9 mouse cellular contexts compared by ENCODE assay signal in genomic region chr4:130246132-130246531, GRCm38 (mm10). TPM values are rescaled to one million over a fixed set of nuclear protein-coding genes. Genes with fewer than 3 reads are reported as not detected.
DNase-seq lines count a peak whose midpoint lies in the region; ATAC-seq and TF ChIP-seq lines count a peak whose summit lies in the region.
"Had no signal": no experiment of that assay in that cellular context is flagged by ENCODE, and none has a peak within 500 bp of the region (broad histone marks: within the 10 kb centered on the region; RNA-seq: fewer than 3 reads in every experiment).

No protein-coding gene starts in this region.

- no peak; the same call in 1 of the 2 replicates for ATAC-seq in monocyte, adult 5-6 weeks (replicated peaks; ENCODE audit: insufficient number of reproducible peaks, low FRiP score, low TSS enrichment, poor library complexity, severe bottlenecking)

- no peak for TF ChIP-seq POLR2A in cerebellum, adult 2 months (IDR thresholded peaks at IDR 0.05; ENCODE audit: borderline replicate concordance, insufficient read depth, low read length)
- TF ChIP-seq POLR2A in lung, adult 2 months (IDR thresholded peaks at IDR 0.05; ENCODE audit: borderline replicate concordance, extremely low read depth, low read depth, low read length), result no peak

- no peak overlapping the region for H3K27ac ChIP-seq in cerebellum, adult 2 months (ENCODE audit: insufficient read depth, low read length)

- no peak overlapping the region for H3K4me3 ChIP-seq in cerebellum, adult 2 months (replicated peaks; ENCODE audit: insufficient read depth, low read depth, low read length)
- H3K4me3 ChIP-seq in lung, adult 2 months (replicated peaks; ENCODE audit: extremely low read depth, low read depth, low read length), result no peak overlapping the region

- peak; percentile 80; the same call in 1 of the 2 replicates for TF ChIP-seq CTCF in cerebellum, adult 2 months (IDR thresholded peaks at IDR 0.05; ENCODE audit: borderline replicate concordance, insufficient read depth, low read depth, low read length)
- peak; percentile 89 for TF ChIP-seq CTCF in lung, adult 2 months (IDR thresholded peaks at IDR 0.05; ENCODE audit: insufficient read depth, low read length)

- no peaks in the 10 kb centered on the region for H3K27me3 ChIP-seq in cerebellum, adult 2 months (ENCODE audit: control insufficient read depth, insufficient read depth, low read length)

- H3K4me1 ChIP-seq in cerebellum, adult 2 months (ENCODE audit: control insufficient read depth, insufficient read depth, low read length), result no peaks in the 10 kb centered on the region
- no peaks in the 10 kb centered on the region for H3K4me1 ChIP-seq in lung, adult 2 months (ENCODE audit: control insufficient read depth, insufficient read depth, low read length)

- WGBS in cerebellum, adult 2 months, result 7% methylated on average over 6 of the region's 6 CpGs
- WGBS in lung, adult 2 months, result 3% methylated on average over 6 of the region's 6 CpGs

- DNase-seq in A20 (ENCODE audit: low read depth, low spot score) (peak; percentile 71), MN1 (ENCODE audit: low spot score) (peak; percentile 76)
- DNase-seq in cerebellum, adult 2 months, result peak; percentile 67 to 72
- peak; percentile 72 to 81 for DNase-seq in frontal cortex, postnatal 36 days (ENCODE audit: low spot score in 2 of 2)
- DNase-seq in kidney, postnatal 36 days, result peak; percentile 84 to 90
- DNase-seq in lung, adult 2 months, result peak; percentile 41
- DNase-seq in right cerebral cortex, adult 2 months (ENCODE audit: low spot score in 2 of 2), result peak; percentile 74

RNA-seq across cellular contexts. Expression of gene Gm853, which starts 23.9 kb away (rescaled TPM):
- 0.33 and 0.67 TPM in 2 replicates for polyA plus RNA-seq in cerebellum, adult 2 months (2012; rRNA removed)
- not detected in 2 replicates for polyA plus RNA-seq in lung, adult 2 months (2012; rRNA removed)
- not detected in 3 replicates for total RNA-seq in monocyte, adult 5-6 weeks (2017)
- total RNA-seq: left cerebral cortex, adult 8-10 months had no signal

RNA-seq across cellular contexts. Expression of gene Serinc2, which starts 32.9 kb away (rescaled TPM):
- polyA plus RNA-seq in cerebellum, adult 2 months (2012; rRNA removed), result 39.6 and 46.5 TPM in 2 replicates
- polyA plus RNA-seq in lung, adult 2 months (2012; rRNA removed), result 42.2 and 66.5 TPM in 2 replicates
- not detected in 3 replicates for total RNA-seq in monocyte, adult 5-6 weeks (2017)
